Mouse (Mus musculus) stomach, embryonic 15.5 days (tissue): ENCODE results near the gene Sdc3. TPM values are rescaled to one million over a fixed set of nuclear protein-coding genes. Genes with fewer than 3 reads are reported as not detected.

Source experiments
- ATAC-seq: fragments of 200-750 bp; cut with Nextera tagmentation; 2 replicates; pipeline ENCODE4 v1.8.0; 2017; ENCODE audit warnings: low read depth, moderate number of reproducible peaks, moderate TSS enrichment; ENCODE audit not compliant: insufficient read depth, low FRiP score
- H3K27ac ChIP-seq: fragments of 300-500 bp; sonication (generic); 2 replicates; pipeline ENCODE4 v1.5.1; 2015; ENCODE audit warnings: mild to moderate bottlenecking, inconsistent platforms
- H3K27me3 ChIP-seq: fragments of 300-500 bp; sonication (generic); replicated peaks from 2 replicates; pipeline ENCODE4 v1.6.1; 2015; ENCODE audit warnings: inconsistent platforms
- H3K36me3 ChIP-seq: fragments of 300-500 bp; sonication (generic); 2 replicates; pipeline ENCODE4 v1.6.1; 2015; ENCODE audit warnings: inconsistent platforms
- H3K4me1 ChIP-seq: fragments of 300-500 bp; sonication (generic); 2 replicates; pipeline ENCODE4 v1.6.1; 2015; ENCODE audit warnings: inconsistent platforms
- H3K4me2 ChIP-seq: fragments of 300-500 bp; sonication (generic); 2 replicates; pipeline ENCODE4 v1.6.1; 2015; ENCODE audit warnings: mild to moderate bottlenecking, inconsistent platforms
- H3K4me3 ChIP-seq: fragments of 300-500 bp; sonication (generic); replicated peaks from 2 replicates; pipeline ENCODE4 v1.5.1; 2015; ENCODE audit warnings: inconsistent platforms
- H3K9ac ChIP-seq: fragments of 300-500 bp; sonication (generic); 2 replicates; pipeline ENCODE4 v1.6.1; 2015; ENCODE audit warnings: inconsistent platforms
- H3K9me3 ChIP-seq: fragments of 300-500 bp; sonication (generic); 2 replicates; pipeline ENCODE4 v1.6.1; 2016; ENCODE audit warnings: inconsistent platforms
- WGBS: fragments of 180-500 bp; shearing (Covaris S2); methylation state at CpG from one replicate; pipeline ENCODE4 v1.1.7; 2015; 5-methylcytosine and 5-hydroxymethylcytosine counted together
- polyA plus RNA-seq: library from polyadenylated mRNA; unstranded; fragments of >200 nt; fragmentation: Nextera tagmentation; extraction: Ambion mirVana; gene quantifications from 2 replicates; pipeline ENCODE4 v1.2.1, GENCODE M21; 2015

Sdc3 gene
- polyA plus RNA-seq, 1 experiment from 2014 or later, result 24.4 TPM

- Histone ChIP-seq H3K9me3 (no peaks in the 10 kb centered on the region), H3K4me3 (no peak overlapping the region), H3K4me1 (peaks cover 51% of the 10 kb centered on the region), H3K4me2 (0 out of 2 replicates have a peak overlapping the region, but pooled peaks have one; percentile 6), H3K9ac (no peak overlapping the region), H3K36me3 (no peaks in the 10 kb centered on the region), H3K27ac (no peak overlapping the region), H3K27me3 (0 out of 2 replicates have a peak, but pooled peaks cover 5% of the 10 kb centered on the region)
- WGBS, result 48% methylated on average over 4 of the region's 4 CpGs
- no peak for ATAC-seq
Observed at GRCm38 (mm10) chr4:130794771-130795170, 2.4 kb downstream of the Sdc3 start.

GRCm38 (mm10) chr4:130795970-130796369 is 3.6 kb downstream of the Sdc3 start:
- Histone ChIP-seq H3K4me3 (no peak overlapping the region), H3K27ac (no peak overlapping the region), H3K27me3 (0 out of 2 replicates have a peak, but pooled peaks cover 5% of the 10 kb centered on the region), H3K9me3 (no peaks in the 10 kb centered on the region), H3K4me1 (peaks cover 56% of the 10 kb centered on the region), H3K36me3 (no peaks in the 10 kb centered on the region), H3K4me2 (no peak overlapping the region), H3K9ac (no peak overlapping the region)
- 80% methylated on average over 6 of the region's 6 CpGs for WGBS
- ATAC-seq, result no peak

GRCm38 (mm10) chr4:130797201-130798051 is 5.1 kb downstream of the Sdc3 start:
- WGBS, result 26% methylated on average over 15 of the region's 15 CpGs
- Histone ChIP-seq H3K36me3 (no peaks in the 10 kb centered on the region), H3K4me1 (peaks cover 60% of the 10 kb centered on the region), H3K27me3 (0 out of 2 replicates have a peak, but pooled peaks cover 5% of the 10 kb centered on the region), H3K4me2 (peak overlapping the region; percentile 19; the same call in 1 of the 2 replicates), H3K9me3 (no peaks in the 10 kb centered on the region), H3K27ac (peak overlapping the region; percentile 74), H3K9ac (peak overlapping the region; percentile 9; the same call in 1 of the 2 replicates), H3K4me3 (no peak overlapping the region)
- ATAC-seq, result 0 out of 2 replicates have a peak, but pooled peaks have one; percentile 28

- H3K4me1 ChIP-seq, result peaks cover 57% of the 10 kb centered on the region
Observed at GRCm38 (mm10) chr4:130798416-130798815, 6.1 kb downstream of the Sdc3 start.

GRCm38 (mm10) chr4:130799118-130799517 is 6.8 kb downstream of the Sdc3 start:
- peaks cover 55% of the 10 kb centered on the region for H3K4me1 ChIP-seq
- H3K36me3 ChIP-seq, result no peaks in the 10 kb centered on the region
- no peak overlapping the region for H3K9ac ChIP-seq
- peak overlapping the region; percentile 74 for H3K27ac ChIP-seq
- no peaks in the 10 kb centered on the region for H3K9me3 ChIP-seq
- no peaks in the 10 kb centered on the region for H3K27me3 ChIP-seq
- no peak for ATAC-seq
- WGBS, result 42% methylated on average over 4 of the region's 4 CpGs
- H3K4me2 ChIP-seq, result no peak overlapping the region
- H3K4me3 ChIP-seq, result no peak overlapping the region

More at GRCm38 (mm10) chr4:130798416-130798815, 6.1 kb downstream of the Sdc3 start:
- Histone ChIP-seq H3K9me3 (no peaks in the 10 kb centered on the region), H3K9ac (no peak overlapping the region), H3K27ac (peak overlapping the region; percentile 74), H3K36me3 (no peaks in the 10 kb centered on the region), H3K27me3 (no peaks in the 10 kb centered on the region), H3K4me2 (no peak overlapping the region), H3K4me3 (no peak overlapping the region)
- no peak for ATAC-seq
- 48% methylated on average over 1 of the region's 1 CpGs for WGBS

GRCm38 (mm10) chr4:130799582-130799981 is 7.2 kb downstream of the Sdc3 start:
- no peaks in the 10 kb centered on the region for H3K9me3 ChIP-seq
- no peak overlapping the region for H3K27ac ChIP-seq
- ATAC-seq, result no peak
- H3K4me3 ChIP-seq, result no peak overlapping the region
- H3K4me2 ChIP-seq, result no peak overlapping the region
- H3K36me3 ChIP-seq, result no peaks in the 10 kb centered on the region
- H3K9ac ChIP-seq, result no peak overlapping the region
- 67% methylated on average over 5 of the region's 5 CpGs for WGBS
- H3K27me3 ChIP-seq, result no peaks in the 10 kb centered on the region
- peaks cover 52% of the 10 kb centered on the region for H3K4me1 ChIP-seq

GRCm38 (mm10) chr4:130800147-130800546 is 7.8 kb downstream of the Sdc3 start:
- 80% methylated on average over 6 of the region's 6 CpGs for WGBS

GRCm38 (mm10) chr4:130801198-130801597 is 8.9 kb downstream of the Sdc3 start:
- no peak overlapping the region for H3K9ac ChIP-seq
- H3K4me2 ChIP-seq, result no peak overlapping the region
- no peak for ATAC-seq
- WGBS, result 86% methylated on average over 5 of the region's 5 CpGs
- H3K4me1 ChIP-seq, result peaks cover 57% of the 10 kb centered on the region
- no peaks in the 10 kb centered on the region for H3K36me3 ChIP-seq
- no peak overlapping the region for H3K27ac ChIP-seq
- H3K4me3 ChIP-seq, result no peak overlapping the region
- H3K9me3 ChIP-seq, result no peaks in the 10 kb centered on the region
- no peaks in the 10 kb centered on the region for H3K27me3 ChIP-seq

More at GRCm38 (mm10) chr4:130800147-130800546, 7.8 kb downstream of the Sdc3 start:
- Histone ChIP-seq H3K27ac (no peak overlapping the region), H3K4me3 (no peak overlapping the region), H3K4me1 (peaks cover 57% of the 10 kb centered on the region), H3K9me3 (no peaks in the 10 kb centered on the region), H3K4me2 (no peak overlapping the region), H3K36me3 (no peaks in the 10 kb centered on the region), H3K27me3 (no peaks in the 10 kb centered on the region), H3K9ac (no peak overlapping the region)
- no peak for ATAC-seq

- no peak overlapping the region for H3K4me3 ChIP-seq
- H3K9ac ChIP-seq, result no peak overlapping the region
- WGBS, result 54% methylated on average over 10 of the region's 10 CpGs
- no peaks in the 10 kb centered on the region for H3K9me3 ChIP-seq
- H3K27me3 ChIP-seq, result no peaks in the 10 kb centered on the region
- peak; percentile 32; the same call in 1 of the 2 replicates for ATAC-seq
- no peaks in the 10 kb centered on the region for H3K36me3 ChIP-seq
- peaks cover 56% of the 10 kb centered on the region for H3K4me1 ChIP-seq
- peak overlapping the region; percentile 52; the same call in 1 of the 2 replicates for H3K27ac ChIP-seq
- peak overlapping the region; percentile 19 for H3K4me2 ChIP-seq
Observed at GRCm38 (mm10) chr4:130801624-130802329, 9.4 kb downstream of the Sdc3 start.

- Histone ChIP-seq H3K27me3 (no peaks in the 10 kb centered on the region), H3K9me3 (no peaks in the 10 kb centered on the region), H3K9ac (no peak overlapping the region), H3K27ac (no peak overlapping the region), H3K36me3 (no peaks in the 10 kb centered on the region), H3K4me1 (peaks cover 38% of the 10 kb centered on the region), H3K4me2 (no peak overlapping the region), H3K4me3 (no peak overlapping the region)
- no peak for ATAC-seq
- 70% methylated on average over 2 of the region's 2 CpGs for WGBS
Observed at GRCm38 (mm10) chr4:130803591-130803990, 11.3 kb downstream of the Sdc3 start.

- Histone ChIP-seq H3K4me1 (peaks cover 31% of the 10 kb centered on the region), H3K4me3 (no peak overlapping the region), H3K27me3 (no peaks in the 10 kb centered on the region), H3K27ac (no peak overlapping the region), H3K4me2 (no peak overlapping the region), H3K9me3 (no peaks in the 10 kb centered on the region), H3K36me3 (no peaks in the 10 kb centered on the region), H3K9ac (no peak overlapping the region)
- ATAC-seq, result no peak
- 57% methylated on average over 2 of the region's 2 CpGs for WGBS
Observed at GRCm38 (mm10) chr4:130804292-130804691, 12.0 kb downstream of the Sdc3 start.
